Mouse (Mus musculus) embryo, embryonic 11.5 days (tissue): ENCODE data around the gene Vegfc.

Source experiments
- DNase-seq: peaks from one replicate; pipeline ENCODE4 v3.0.0-alpha.2; 2012; ENCODE audit warnings: low read depth, low spot score

The Vegfc gene

DNA sequence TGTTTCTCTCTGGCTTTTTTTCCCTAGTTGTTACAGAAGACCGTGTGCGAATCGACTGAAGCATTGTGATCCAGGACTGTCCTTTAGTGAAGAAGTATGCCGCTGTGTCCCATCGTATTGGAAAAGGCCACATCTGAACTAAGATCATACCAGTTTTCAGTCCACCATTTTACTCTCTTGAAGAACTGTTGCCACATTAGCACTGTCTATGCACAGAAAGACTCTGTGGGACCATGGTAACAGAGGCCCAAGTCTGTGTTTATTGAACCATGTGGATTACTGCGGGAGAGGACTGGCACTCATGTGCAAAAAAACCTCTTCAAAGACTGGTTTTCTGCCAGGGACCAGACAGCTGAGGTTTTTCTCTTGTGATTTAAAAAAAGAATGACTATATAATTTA lies 108.5 kb downstream of the Vegfc start:
- no peak for DNase-seq

DNA sequence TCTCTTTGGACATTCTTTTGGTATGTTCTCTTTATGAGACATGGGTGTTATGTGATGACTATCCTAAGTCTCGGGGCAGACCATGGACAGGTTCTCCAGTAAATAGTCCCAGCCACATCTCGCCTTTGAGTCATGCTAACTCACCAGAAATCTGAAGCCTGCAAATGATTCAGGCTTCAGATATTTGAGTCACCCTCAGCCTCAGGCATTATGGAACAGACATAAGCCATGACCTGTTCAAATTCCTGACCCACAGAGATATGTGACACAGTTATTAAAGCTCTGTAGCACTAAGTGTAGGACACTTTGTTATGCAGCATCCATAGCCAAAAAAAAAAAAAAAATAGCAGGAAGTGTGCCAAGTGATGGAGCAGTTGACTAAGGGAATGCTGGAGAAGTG lies 138.8 kb downstream of the Vegfc start:
- DNase-seq, result no peak

DNA sequence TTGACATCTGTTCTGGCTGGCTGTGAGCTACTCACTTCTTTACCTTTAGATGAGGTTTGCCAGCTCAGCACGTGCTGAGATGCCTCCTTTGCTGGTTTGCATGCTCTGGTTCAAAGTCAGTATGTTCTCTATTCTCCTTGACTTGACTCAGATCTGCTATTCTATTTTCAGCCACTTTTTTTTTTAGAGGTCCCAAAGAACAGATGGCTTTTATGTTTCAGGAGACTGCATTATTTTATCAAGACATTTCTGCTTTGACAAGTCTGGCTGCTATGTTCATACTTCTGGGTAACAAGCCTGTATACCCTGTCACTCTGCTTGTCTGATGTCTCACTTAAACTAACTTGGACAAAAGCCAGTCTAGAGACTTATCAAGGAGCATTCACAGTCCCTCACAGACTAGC lies 151.4 kb downstream of the Vegfc start:
- DNase-seq, result no peak

DNA sequence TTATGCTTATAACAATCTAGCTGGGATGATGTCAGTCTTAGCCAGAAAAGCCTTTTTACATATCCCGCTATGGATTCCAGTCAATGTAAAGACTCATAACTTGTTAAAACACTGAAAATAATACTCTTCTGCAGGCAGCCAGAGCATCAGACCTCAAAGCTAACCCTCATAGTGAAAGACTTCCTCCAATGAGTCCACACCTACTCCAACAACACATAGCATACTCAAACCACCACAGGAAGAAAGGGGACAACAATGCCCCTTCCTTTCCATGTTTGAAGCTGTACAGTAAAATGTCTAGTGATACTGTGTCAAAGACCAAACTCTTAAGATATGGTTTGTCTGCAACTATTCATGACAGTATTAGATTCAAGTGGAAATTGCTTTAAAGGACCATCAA lies 153.2 kb downstream of the Vegfc start:
- DNase-seq, result no peak

DNA sequence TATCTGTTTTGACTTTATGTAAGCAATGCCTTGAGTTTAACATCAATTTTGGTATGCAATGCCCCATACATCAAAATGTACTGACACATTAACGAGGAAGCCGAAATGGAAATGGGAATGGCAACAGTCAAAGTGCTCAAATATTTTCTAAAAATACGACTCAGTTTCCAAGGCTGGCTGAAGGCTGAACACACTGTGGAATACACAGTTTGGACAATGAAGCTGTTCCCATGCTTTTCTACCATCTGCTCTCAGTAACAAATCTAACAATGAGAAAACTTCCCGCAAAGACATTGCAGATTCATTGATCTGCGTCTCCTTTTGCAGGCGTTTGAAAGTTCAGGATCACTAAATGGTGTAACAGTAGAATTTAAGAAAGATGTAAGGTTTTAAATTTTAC lies 155.9 kb downstream of the Vegfc start:
- no peak for DNase-seq
